Mouse (Mus musculus) limb, embryonic 15.5 days (tissue): ENCODE results near the gene Mpp3. TPM values are rescaled to one million over a fixed set of nuclear protein-coding genes. Genes with fewer than 3 reads are reported as not detected.
A peak's percentile ranks its signal among the peaks of the same experiment; 100 is the strongest.

ENCODE experiments used
- ATAC-seq: fragments of 200-750 bp; cut with Nextera tagmentation; 2 replicates; pipeline ENCODE4 v1.8.0; 2017; ENCODE audit warnings: low read depth, moderate TSS enrichment; ENCODE audit not compliant: insufficient number of reproducible peaks, low FRiP score, low TSS enrichment
- H3K27ac ChIP-seq: fragments of 300-500 bp; sonication (generic); 2 replicates; pipeline ENCODE4 v1.5.1; 2015; ENCODE audit warnings: moderate library complexity, mild to moderate bottlenecking, inconsistent platforms
- H3K27me3 ChIP-seq: fragments of 300-500 bp; sonication (generic); 2 replicates; pipeline ENCODE4 v1.6.1; 2015; ENCODE audit warnings: inconsistent platforms
- H3K36me3 ChIP-seq: fragments of 300-500 bp; sonication (generic); 2 replicates; pipeline ENCODE4 v1.6.1; 2015; ENCODE audit warnings: inconsistent platforms
- H3K4me1 ChIP-seq: fragments of 300-500 bp; sonication (generic); 2 replicates; pipeline ENCODE4 v1.6.1; 2015; ENCODE audit warnings: inconsistent platforms
- H3K4me2 ChIP-seq: fragments of 300-500 bp; sonication (generic); 2 replicates; pipeline ENCODE4 v1.6.1; 2015; ENCODE audit warnings: mild to moderate bottlenecking, inconsistent platforms
- H3K4me3 ChIP-seq: fragments of 300-500 bp; sonication (generic); 2 replicates; pipeline ENCODE4 v1.5.1; 2015; ENCODE audit warnings: mild to moderate bottlenecking, inconsistent platforms
- H3K9ac ChIP-seq: fragments of 300-500 bp; sonication (generic); 2 replicates; pipeline ENCODE4 v1.6.1; 2015; ENCODE audit warnings: inconsistent platforms
- H3K9me3 ChIP-seq: fragments of 300-500 bp; sonication (generic); 2 replicates; pipeline ENCODE4 v1.6.1; 2016; ENCODE audit warnings: inconsistent platforms
- WGBS: fragments of 180-500 bp; shearing (Covaris S2); methylation state at CpG from one replicate; pipeline ENCODE4 v1.1.7; 2015; 5-methylcytosine and 5-hydroxymethylcytosine counted together
- polyA plus RNA-seq: library from polyadenylated mRNA; unstranded; fragments of >200 nt; fragmentation: Nextera tagmentation; extraction: Ambion mirVana; gene quantifications from 2 replicates; pipeline ENCODE4 v1.2.1, GENCODE M21; 2015

Gene Mpp3
- 5.8 and 6.0 TPM in 2 replicates for polyA plus RNA-seq

DNA sequence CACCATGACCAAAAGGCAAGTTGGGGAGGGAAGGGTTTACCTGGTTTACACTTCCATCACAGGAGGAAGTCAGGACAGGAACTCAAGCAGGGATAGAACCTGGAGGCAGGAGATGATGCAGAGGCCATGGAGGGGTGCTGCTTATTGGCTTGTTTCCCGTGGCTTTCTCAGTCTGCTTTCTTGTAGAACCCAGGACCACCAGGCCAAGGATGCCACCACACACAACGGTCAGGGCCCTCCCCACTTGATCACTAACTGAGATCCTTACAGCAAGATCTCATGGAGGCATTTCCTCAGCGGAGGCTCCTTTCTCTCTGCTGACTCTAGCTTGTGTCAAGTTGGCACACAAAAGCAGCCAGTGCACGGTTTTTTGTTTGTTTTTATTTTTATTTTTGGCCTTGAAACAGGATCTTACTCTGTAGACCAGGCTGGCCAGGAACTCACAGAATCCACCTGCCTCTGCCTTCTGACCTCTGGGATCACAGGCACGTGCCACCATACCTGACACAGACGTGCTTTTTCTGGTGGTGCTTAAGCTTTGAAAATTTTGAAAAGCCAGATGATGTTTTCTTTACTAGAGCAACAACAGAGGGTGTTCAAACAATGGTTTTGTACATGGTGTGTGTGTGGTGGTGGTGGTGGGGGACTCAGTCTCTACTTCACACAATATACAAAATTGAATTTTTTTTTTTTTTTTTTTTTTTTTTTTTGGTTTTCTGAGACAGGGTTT is at the start of gene Mpp3:
TSS of gene Mpp3 (minus strand) at position 375 of the 730 bp plus-strand sequence.
- Histone ChIP-seq H3K27me3 (no peaks in the 10 kb centered on the region), H3K9ac (0 out of 2 replicates have a peak within 1 kb of the TSS, but pooled peaks have one; percentile 56), H3K4me2 (peak within 1 kb of the TSS; percentile 94), H3K27ac (no peak within 1 kb of the TSS), H3K4me1 (peaks cover 14% of the 10 kb centered on the region), H3K9me3 (no peaks in the 10 kb centered on the region), H3K4me3 (peak within 1 kb of the TSS; percentile 73), H3K36me3 (no peaks in the 10 kb centered on the region)
- no peak for ATAC-seq
- WGBS: 73% methylated on average over 6 of the region's 6 CpGs

DNA sequence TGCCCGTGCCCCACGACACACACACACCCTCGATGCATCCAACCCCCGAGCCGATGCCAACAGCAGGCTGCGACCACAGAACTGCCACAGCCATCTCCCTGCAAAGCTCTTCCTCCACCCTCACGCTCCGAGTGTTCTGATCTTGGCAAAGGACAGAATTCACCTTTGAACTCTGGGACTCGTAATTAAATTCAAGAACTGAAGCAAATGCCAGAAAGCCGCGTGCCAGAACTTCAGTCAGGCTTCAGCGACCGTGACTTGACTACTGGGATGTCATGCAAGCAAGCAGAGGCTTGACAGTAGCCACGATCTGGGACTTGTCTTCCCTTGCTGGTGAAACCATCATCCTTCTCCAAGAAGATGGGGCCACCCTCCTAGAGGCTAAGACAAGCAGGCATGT is 45.5 kb upstream of the Mpp3 start:
- WGBS: 76% methylated on average over 14 of the region's 14 CpGs
- Histone ChIP-seq H3K9ac (no peak overlapping the region), H3K27ac (no peak overlapping the region), H3K4me2 (no peak overlapping the region), H3K4me1 (peaks cover 7% of the 10 kb centered on the region; the same call in 1 of the 2 replicates), H3K4me3 (no peak overlapping the region), H3K27me3 (0 out of 2 replicates have a peak, but pooled peaks cover 2% of the 10 kb centered on the region), H3K36me3 (no peaks in the 10 kb centered on the region), H3K9me3 (no peaks in the 10 kb centered on the region)
- no peak for ATAC-seq

DNA sequence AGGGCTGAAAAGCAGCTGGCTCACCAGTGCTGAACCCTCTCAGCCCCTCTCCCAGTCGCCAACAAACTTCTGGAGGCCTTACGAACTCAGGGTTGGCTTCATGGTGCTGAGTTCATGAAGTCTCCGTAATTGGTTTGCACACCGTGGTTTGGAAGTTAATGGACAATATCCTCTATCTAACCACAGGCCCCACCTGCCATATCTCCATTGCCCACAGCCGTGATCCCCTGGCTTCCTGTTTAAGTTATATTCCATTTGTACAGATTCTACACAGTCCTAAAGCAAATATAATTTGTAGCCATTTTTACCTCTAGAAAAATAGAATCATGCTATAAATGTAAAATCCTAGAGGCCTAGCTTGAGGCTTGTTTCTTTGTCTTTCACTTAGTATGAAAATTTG is 44.5 kb upstream of the Mpp3 start:
- WGBS: 73% methylated on average over 5 of the region's 5 CpGs
- no peak overlapping the region for H3K9ac ChIP-seq
- no peak overlapping the region for H3K27ac ChIP-seq
- no peak overlapping the region for H3K4me3 ChIP-seq
- 0 out of 2 replicates have a peak, but pooled peaks cover 2% of the 10 kb centered on the region for H3K27me3 ChIP-seq
- ATAC-seq: no peak
- H3K4me1 ChIP-seq: peaks cover 7% of the 10 kb centered on the region; the same call in 1 of the 2 replicates
- no peaks in the 10 kb centered on the region for H3K36me3 ChIP-seq
- no peak overlapping the region for H3K4me2 ChIP-seq
- H3K9me3 ChIP-seq: no peaks in the 10 kb centered on the region

DNA sequence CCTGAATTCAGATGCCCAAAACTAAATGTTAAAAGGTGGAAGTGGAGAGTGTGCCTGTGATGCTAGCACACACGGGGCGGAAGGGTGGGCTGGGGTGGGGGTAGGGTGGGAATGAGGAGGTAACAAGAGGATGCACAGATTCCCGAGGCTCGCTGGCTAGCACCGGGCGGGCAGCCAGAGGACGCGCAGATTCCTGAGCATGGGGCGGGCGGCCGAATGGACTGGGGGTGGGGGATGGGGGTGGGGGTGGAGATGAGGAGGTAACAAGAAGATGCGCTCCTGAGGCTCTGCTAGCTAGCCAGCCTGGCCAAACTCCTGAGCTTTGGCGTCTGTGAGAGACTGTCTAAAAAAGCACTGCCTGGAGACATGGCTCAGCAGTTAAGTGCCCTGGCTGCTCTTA is 42.2 kb upstream of the Mpp3 start:
- 6% methylated on average over 13 of the region's 13 CpGs for whole genome bisulfite sequencing
- H3K9ac ChIP-seq: no peak overlapping the region
- no peak for ATAC-seq

DNA sequence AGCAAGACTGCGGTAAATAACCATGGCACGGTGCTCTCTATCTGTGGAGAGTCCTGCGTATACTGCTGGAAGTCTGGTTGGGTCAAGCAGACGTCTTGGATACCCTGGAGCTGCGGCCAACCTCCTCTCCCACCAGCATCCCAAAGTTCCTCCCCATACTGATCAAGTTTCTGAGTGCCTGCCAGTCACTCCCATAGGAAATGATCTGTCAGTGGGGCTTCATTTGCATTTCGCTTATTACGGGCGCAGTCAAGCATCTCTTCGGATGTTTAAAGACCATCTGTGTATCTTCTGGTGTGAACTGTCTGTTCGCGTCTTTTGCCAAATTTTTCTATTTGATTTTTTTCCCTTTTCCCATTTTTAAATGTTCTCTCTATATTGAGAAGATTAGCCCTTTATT is 41.4 kb upstream of the Mpp3 start:
- H3K9me3 ChIP-seq: no peaks in the 10 kb centered on the region
- no peak overlapping the region for H3K27ac ChIP-seq
- H3K36me3 ChIP-seq: no peaks in the 10 kb centered on the region
- H3K4me2 ChIP-seq: no peak overlapping the region
- H3K9ac ChIP-seq: no peak overlapping the region
- 0 out of 2 replicates have a peak, but pooled peaks cover 2% of the 10 kb centered on the region for H3K27me3 ChIP-seq
- no peak for ATAC-seq
- H3K4me3 ChIP-seq: no peak overlapping the region
- peaks cover 7% of the 10 kb centered on the region; the same call in 1 of the 2 replicates for H3K4me1 ChIP-seq
- WGBS: 53% methylated on average over 11 of the region's 11 CpGs

More for the DNA sequence above, 42.2 kb upstream of the Mpp3 start:
- 0 out of 2 replicates have a peak, but pooled peaks cover 2% of the 10 kb centered on the region for H3K27me3 ChIP-seq
- H3K4me3 ChIP-seq: no peak overlapping the region
- no peak overlapping the region for H3K27ac ChIP-seq
- 0 out of 2 replicates have a peak overlapping the region, but pooled peaks have one; percentile 8 for H3K4me2 ChIP-seq
- H3K36me3 ChIP-seq: no peaks in the 10 kb centered on the region
- H3K9me3 ChIP-seq: no peaks in the 10 kb centered on the region
- H3K4me1 ChIP-seq: peaks cover 7% of the 10 kb centered on the region; the same call in 1 of the 2 replicates

DNA sequence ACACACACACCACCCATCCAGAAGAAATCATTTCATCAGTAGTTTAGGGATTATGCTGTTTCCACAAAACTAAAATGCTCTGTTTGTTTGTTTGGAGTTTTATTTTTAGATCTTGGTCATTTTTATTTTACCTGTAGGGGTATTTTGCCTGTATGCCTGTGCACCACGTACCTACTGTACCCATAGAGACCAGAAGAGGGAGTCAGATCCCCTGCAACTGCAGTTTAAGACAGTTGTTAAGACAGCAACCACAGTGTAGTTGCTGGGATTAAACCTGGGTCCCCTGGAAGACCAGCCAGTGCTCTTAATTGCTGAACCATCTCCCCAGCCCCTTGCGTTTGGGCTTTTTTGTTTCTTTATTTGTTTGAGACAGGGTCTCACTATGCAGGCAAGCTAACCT is 40.7 kb upstream of the Mpp3 start:
- Histone ChIP-seq H3K9me3 (no peaks in the 10 kb centered on the region), H3K27ac (no peak overlapping the region), H3K4me2 (no peak overlapping the region), H3K9ac (no peak overlapping the region), H3K4me1 (peaks cover 7% of the 10 kb centered on the region; the same call in 1 of the 2 replicates), H3K4me3 (no peak overlapping the region), H3K27me3 (0 out of 2 replicates have a peak, but pooled peaks cover 2% of the 10 kb centered on the region), H3K36me3 (no peaks in the 10 kb centered on the region)
- no peak for ATAC-seq
- WGBS: 41% methylated on average over 2 of the region's 2 CpGs

DNA sequence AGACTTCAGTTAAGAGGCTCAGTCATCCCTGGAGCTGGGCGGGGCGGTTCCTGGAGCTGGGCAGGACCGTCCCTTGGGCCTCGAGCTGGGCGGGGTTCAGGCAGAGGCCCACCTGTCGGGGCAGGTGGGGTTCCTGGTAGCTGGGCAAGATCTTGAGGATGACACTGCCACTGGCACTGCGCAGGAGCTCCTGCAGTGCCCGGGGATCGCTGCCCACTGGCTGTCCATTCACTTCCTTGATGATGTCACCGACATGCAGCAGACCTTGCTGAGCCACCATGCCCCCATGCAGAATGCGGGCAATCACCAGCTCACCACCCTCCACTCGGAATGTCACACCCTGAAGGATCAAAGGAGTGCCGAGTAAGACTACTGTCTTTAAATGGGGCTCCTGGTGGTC is 34.8 kb upstream of the Mpp3 start:
- H3K36me3 ChIP-seq: peaks cover 14% of the 10 kb centered on the region; the same call in 1 of the 2 replicates
- ATAC-seq: no peak
- WGBS: 61% methylated on average over 13 of the region's 13 CpGs
- H3K4me2 ChIP-seq: no peak overlapping the region
- peaks cover 7% of the 10 kb centered on the region for H3K4me1 ChIP-seq
- peaks cover 7% of the 10 kb centered on the region; the same call in 1 of the 2 replicates for H3K27me3 ChIP-seq
- H3K9me3 ChIP-seq: no peaks in the 10 kb centered on the region
- no peak overlapping the region for H3K27ac ChIP-seq
- H3K9ac ChIP-seq: no peak overlapping the region
- no peak overlapping the region for H3K4me3 ChIP-seq

DNA sequence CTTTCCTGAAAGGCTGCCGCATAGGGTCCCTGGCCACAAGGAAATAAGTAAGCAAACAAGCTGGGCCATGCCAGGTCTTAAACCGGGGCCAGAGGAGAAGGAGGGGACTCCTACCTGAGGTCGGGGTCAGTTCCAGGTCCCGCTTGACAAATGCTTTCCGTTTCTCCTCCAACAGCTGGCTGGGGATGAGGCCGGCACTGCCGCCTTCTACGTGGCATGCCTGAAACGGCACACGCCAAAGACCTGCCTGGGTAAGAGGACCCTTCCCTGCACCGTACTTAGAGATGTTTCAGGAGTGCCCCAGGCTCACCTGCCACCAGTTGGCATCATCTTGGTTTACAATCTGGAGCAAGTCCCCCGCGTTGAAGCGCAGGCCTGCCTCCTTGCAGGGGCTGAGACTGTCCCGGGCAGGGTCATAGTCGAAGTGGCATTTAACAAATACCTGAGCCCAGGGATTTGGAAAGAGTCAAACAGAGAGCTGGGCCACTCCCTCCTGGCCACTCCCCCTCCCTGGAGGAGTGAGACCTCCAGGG is 33.7 kb upstream of the Mpp3 start:
- Histone ChIP-seq H3K9ac (no peak overlapping the region), H3K4me3 (no peak overlapping the region), H3K9me3 (no peaks in the 10 kb centered on the region), H3K36me3 (peaks cover 14% of the 10 kb centered on the region; the same call in 1 of the 2 replicates), H3K27ac (no peak overlapping the region), H3K4me2 (no peak overlapping the region), H3K27me3 (peaks cover 7% of the 10 kb centered on the region; the same call in 1 of the 2 replicates), H3K4me1 (peaks cover 9% of the 10 kb centered on the region)
- ATAC-seq: no peak
- 35% methylated on average over 16 of the region's 16 CpGs for WGBS

DNA sequence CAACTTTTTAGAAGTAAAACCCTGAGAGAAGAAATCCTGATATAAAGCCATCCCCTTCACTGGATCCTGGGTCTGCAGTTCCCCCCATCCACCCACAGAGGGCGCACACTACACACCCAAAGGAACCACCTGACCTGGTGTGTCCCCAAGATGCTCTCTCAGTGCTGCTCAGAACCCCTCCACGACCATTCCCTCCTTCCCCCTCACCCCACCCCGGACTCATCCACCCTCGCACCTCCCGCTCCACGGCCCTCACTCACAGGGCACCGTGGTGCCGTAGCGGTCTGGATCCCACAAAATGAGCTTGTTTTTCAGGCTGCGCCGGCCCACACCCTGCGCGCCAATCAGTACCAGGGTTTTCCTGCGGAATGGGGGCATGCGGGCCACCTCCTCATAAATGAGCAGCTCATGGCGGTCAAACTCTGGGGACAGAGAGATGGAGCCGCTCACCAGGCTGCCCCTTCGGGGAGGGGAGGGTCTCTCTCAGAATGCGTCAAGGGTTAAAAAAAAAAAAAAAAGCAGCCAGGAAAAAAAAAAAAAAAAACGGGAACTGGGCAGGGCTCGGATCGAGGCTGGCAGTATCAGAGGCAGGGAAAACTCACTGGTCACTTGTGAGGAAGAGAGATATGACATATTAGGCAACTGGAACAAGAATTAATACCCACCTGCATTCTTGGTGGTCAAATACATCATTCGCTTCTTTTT is 33.1 kb upstream of the Mpp3 start:
- WGBS: 3% methylated on average over 23 of the region's 23 CpGs
- no peak overlapping the region for H3K27ac ChIP-seq

DNA sequence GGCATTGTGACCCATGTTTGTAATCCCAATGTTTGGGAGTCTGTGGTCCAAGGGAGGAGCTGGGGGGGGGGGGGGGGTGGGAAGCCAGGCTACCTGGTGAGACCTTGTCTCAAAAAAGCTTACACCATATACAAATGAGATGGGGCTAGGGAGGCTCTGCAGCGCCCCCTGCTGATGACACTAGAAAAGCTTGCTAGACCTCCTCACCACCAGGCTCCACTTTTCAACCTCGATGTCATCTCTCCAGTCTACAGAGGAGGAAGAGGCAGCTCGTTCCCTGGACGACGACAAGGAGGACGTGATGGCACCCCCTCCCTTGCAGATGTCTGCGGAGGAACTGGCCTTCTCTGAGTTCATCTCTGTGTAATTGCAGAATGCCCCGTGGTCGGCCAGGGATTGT is 25.6 kb upstream of the Mpp3 start:
- H3K27ac ChIP-seq: no peak overlapping the region
- 23% methylated on average over 9 of the region's 9 CpGs for WGBS
- no peaks in the 10 kb centered on the region for H3K9me3 ChIP-seq
- H3K4me3 ChIP-seq: no peak overlapping the region
- H3K4me2 ChIP-seq: no peak overlapping the region
- no peak for ATAC-seq
- H3K9ac ChIP-seq: no peak overlapping the region
- peaks cover 4% of the 10 kb centered on the region; the same call in 1 of the 2 replicates for H3K36me3 ChIP-seq
- no peaks in the 10 kb centered on the region for H3K27me3 ChIP-seq
- 0 out of 2 replicates have a peak, but pooled peaks cover 6% of the 10 kb centered on the region for H3K4me1 ChIP-seq

More for the DNA sequence above, 33.1 kb upstream of the Mpp3 start:
- peak; percentile 70 for ATAC-seq
- H3K4me1 ChIP-seq: peaks cover 10% of the 10 kb centered on the region
- H3K27me3 ChIP-seq: peaks cover 7% of the 10 kb centered on the region; the same call in 1 of the 2 replicates
- peak overlapping the region; percentile 17; the same call in 1 of the 2 replicates for H3K9ac ChIP-seq
- H3K9me3 ChIP-seq: no peaks in the 10 kb centered on the region
- H3K4me2 ChIP-seq: peak overlapping the region; percentile 91
- H3K4me3 ChIP-seq: peak overlapping the region; percentile 42
- H3K36me3 ChIP-seq: peaks cover 14% of the 10 kb centered on the region; the same call in 1 of the 2 replicates

DNA sequence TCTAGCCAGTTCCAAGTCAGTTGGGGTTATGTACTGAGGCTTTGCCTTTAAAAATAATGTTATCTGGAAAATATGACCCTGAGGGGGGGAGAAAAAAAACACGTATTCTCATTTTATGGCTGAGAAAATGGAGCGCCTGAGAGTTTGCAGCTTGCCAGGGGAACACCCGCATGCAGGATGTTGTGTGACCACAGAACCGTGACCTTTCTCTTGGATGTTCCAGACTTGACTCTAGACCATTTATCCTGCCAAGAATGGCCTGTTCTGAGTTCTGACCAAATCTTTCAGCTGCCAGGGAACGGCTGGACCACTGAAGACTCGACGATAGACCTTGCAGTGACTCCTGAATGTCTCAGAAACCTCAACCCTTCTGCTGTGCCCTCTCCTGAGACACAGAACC is 24.9 kb upstream of the Mpp3 start:
- no peak overlapping the region for H3K4me2 ChIP-seq
- no peak overlapping the region for H3K4me3 ChIP-seq
- WGBS: 51% methylated on average over 7 of the region's 7 CpGs
- no peaks in the 10 kb centered on the region for H3K9me3 ChIP-seq
- no peaks in the 10 kb centered on the region for H3K36me3 ChIP-seq
- H3K27ac ChIP-seq: no peak overlapping the region
- no peak for ATAC-seq
- no peak overlapping the region for H3K9ac ChIP-seq
- H3K27me3 ChIP-seq: no peaks in the 10 kb centered on the region
- 0 out of 2 replicates have a peak, but pooled peaks cover 6% of the 10 kb centered on the region for H3K4me1 ChIP-seq
